Mouse (Mus musculus) neural tube, embryonic 12.5 days (tissue): Measurements from ENCODE around the gene Dusp3. TPM values are rescaled to one million over a fixed set of nuclear protein-coding genes. Genes with fewer than 3 reads are reported as not detected.

ENCODE experiments used
- ATAC-seq: fragments of 200-750 bp; cut with Nextera tagmentation; 2 replicates; pipeline ENCODE4 v1.8.0; 2017; ENCODE audit warnings: low read depth, mild to moderate bottlenecking, moderate TSS enrichment, moderate library complexity; ENCODE audit not compliant: low FRiP score
- H3K27ac ChIP-seq: fragments of 300-500 bp; sonication (generic); 2 replicates; pipeline ENCODE4 v1.5.1; 2016
- H3K27me3 ChIP-seq: fragments of 300-500 bp; sonication (generic); replicated peaks from 2 replicates; pipeline ENCODE4 v1.6.1; 2016; ENCODE audit warnings: mild to moderate bottlenecking
- H3K36me3 ChIP-seq: fragments of 300-500 bp; sonication (generic); 2 replicates; pipeline ENCODE4 v1.6.1; 2016; ENCODE audit warnings: mild to moderate bottlenecking
- H3K4me1 ChIP-seq: fragments of 300-500 bp; sonication (generic); 2 replicates; pipeline ENCODE4 v1.6.1; 2016
- H3K4me2 ChIP-seq: fragments of 300-500 bp; sonication (generic); replicated peaks from 2 replicates; pipeline ENCODE4 v1.6.1; 2016; ENCODE audit warnings: mild to moderate bottlenecking
- H3K4me3 ChIP-seq: fragments of 300-500 bp; sonication (generic); 2 replicates; pipeline ENCODE4 v1.5.1; 2016
- H3K9ac ChIP-seq: fragments of 300-500 bp; sonication (generic); 2 replicates; pipeline ENCODE4 v1.6.1; 2016; ENCODE audit warnings: mild to moderate bottlenecking
- H3K9me3 ChIP-seq: fragments of 300-500 bp; sonication (generic); 2 replicates; pipeline ENCODE4 v1.6.1; 2016; ENCODE audit warnings: mild to moderate bottlenecking
- WGBS: fragments of 180-500 bp; shearing (Covaris S2); methylation state at CpG from one replicate; pipeline ENCODE4 v1.1.7; 2016; 5-methylcytosine and 5-hydroxymethylcytosine counted together
- polyA plus RNA-seq: library from polyadenylated mRNA; unstranded; fragments of >200 nt; fragmentation: Nextera tagmentation; extraction: Ambion mirVana; gene quantifications from 2 replicates; pipeline ENCODE4 v1.2.1, GENCODE M21; 2016

Gene Dusp3
- polyA plus RNA-seq, 1 experiment from 2014 or later, result 15.6 TPM

GRCm38 (mm10) chr11:101924441-101924976 is 62.3 kb downstream of the Dusp3 start:
- 0 out of 2 replicates have a peak, but pooled peaks cover 13% of the 10 kb centered on the region for H3K4me1 ChIP-seq
- H3K27ac ChIP-seq, result no peak overlapping the region
- no peak overlapping the region for H3K4me2 ChIP-seq
- H3K4me3 ChIP-seq, result no peak overlapping the region
- no peak overlapping the region for H3K9ac ChIP-seq
- WGBS, result 69% methylated on average over 19 of the region's 19 CpGs
- H3K27me3 ChIP-seq, result 0 out of 2 replicates have a peak, but pooled peaks cover 3% of the 10 kb centered on the region
- ATAC-seq, result no peak
- no peaks in the 10 kb centered on the region for H3K36me3 ChIP-seq
- no peaks in the 10 kb centered on the region for H3K9me3 ChIP-seq

- 0 out of 2 replicates have a peak, but pooled peaks cover 3% of the 10 kb centered on the region for H3K27me3 ChIP-seq
- no peak overlapping the region for H3K27ac ChIP-seq
- no peak overlapping the region for H3K4me2 ChIP-seq
- no peak for ATAC-seq
- H3K9me3 ChIP-seq, result no peaks in the 10 kb centered on the region
- 0 out of 2 replicates have a peak, but pooled peaks cover 13% of the 10 kb centered on the region for H3K4me1 ChIP-seq
- 83% methylated on average over 6 of the region's 6 CpGs for WGBS
- no peak overlapping the region for H3K4me3 ChIP-seq
- H3K9ac ChIP-seq, result no peak overlapping the region
- no peaks in the 10 kb centered on the region for H3K36me3 ChIP-seq
Observed at GRCm38 (mm10) chr11:101923988-101924387, 62.8 kb downstream of the Dusp3 start.

DNA sequence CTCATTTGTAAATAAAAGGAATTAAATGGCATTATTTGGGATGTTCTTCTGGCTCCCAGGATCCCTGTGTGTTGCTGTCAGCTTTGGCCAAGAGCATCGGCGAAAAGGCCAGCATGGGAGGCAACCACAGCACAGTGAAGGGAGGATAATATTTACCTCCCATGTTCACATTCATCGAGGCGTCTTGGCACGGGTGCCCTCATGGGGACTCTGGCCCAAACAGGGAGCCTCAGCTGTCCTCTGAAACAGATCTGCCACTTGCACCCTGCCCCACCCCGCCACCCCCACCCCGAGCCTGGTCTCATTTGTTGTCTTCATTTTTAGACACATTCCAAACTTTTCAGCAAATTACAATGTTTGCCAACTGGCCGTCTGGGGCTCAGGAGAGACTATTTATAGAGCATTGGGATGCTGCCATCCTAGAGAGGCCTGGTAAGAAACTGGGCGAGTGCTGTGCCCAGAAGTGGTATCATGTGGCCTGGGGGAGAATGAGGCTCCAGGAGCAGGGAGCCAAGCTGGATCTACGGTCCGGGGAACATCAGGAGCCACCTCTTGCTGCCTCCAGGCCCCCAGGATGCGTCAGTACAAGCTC is 65.4 kb downstream of the Dusp3 start:
- WGBS, result 88% methylated on average over 12 of the region's 12 CpGs
- Histone ChIP-seq H3K9me3 (no peaks in the 10 kb centered on the region), H3K4me2 (no peak overlapping the region), H3K36me3 (no peaks in the 10 kb centered on the region), H3K27ac (no peak overlapping the region), H3K4me1 (no peaks in the 10 kb centered on the region), H3K27me3 (peaks cover 13% of the 10 kb centered on the region), H3K4me3 (no peak overlapping the region), H3K9ac (no peak overlapping the region)
- no peak for ATAC-seq

Other genes with a start within 250 kb of the Dusp3 start
- 10.7 and 15.4 TPM in 2 replicates for gene Etv4, start 201.6 kb downstream of the Dusp3 start, polyA plus RNA-seq
- 5.4 and 8.0 TPM in 2 replicates for gene Meox1, start 92.6 kb downstream of the Dusp3 start, polyA plus RNA-seq
- 0.20 and 0.22 TPM in 2 replicates for gene Sost, start 20.0 kb downstream of the Dusp3 start, polyA plus RNA-seq
- gene Cfap97d1, start 2.7 kb downstream of the Dusp3 start, polyA plus RNA-seq, result not detected in 2 replicates
- gene Mpp3, start 41.4 kb upstream of the Dusp3 start, polyA plus RNA-seq, result 45.2 and 47.2 TPM in 2 replicates
- gene Cd300lg, start 54.5 kb upstream of the Dusp3 start, polyA plus RNA-seq, result 0.46 and 0.49 TPM in 2 replicates
- gene Mpp2, start 101.5 kb upstream of the Dusp3 start, polyA plus RNA-seq, result 23.9 and 25.4 TPM in 2 replicates
- not detected in 2 replicates for gene Ppy, start 114.3 kb upstream of the Dusp3 start, polyA plus RNA-seq
- gene Pyy, start 120.8 kb upstream of the Dusp3 start, polyA plus RNA-seq, result 1.1 TPM in 1 of 2 replicates, not detected in the other
- gene Nags, start 158.5 kb upstream of the Dusp3 start, polyA plus RNA-seq, result not detected in 2 replicates
- gene Tmem101, start 169.4 kb upstream of the Dusp3 start, polyA plus RNA-seq, result 35.3 and 37.3 TPM in 2 replicates
- gene Lsm12, start 198.3 kb upstream of the Dusp3 start, polyA plus RNA-seq, result 87.0 and 112 TPM in 2 replicates
- gene G6pc3, start 202.6 kb upstream of the Dusp3 start, polyA plus RNA-seq, result 29.6 and 30.8 TPM in 2 replicates
- 104 and 106 TPM in 2 replicates for gene Hdac5, start 243.2 kb upstream of the Dusp3 start, polyA plus RNA-seq